Mouse (Mus musculus) forebrain, embryonic 13.5 days (tissue): Measurements from ENCODE around the gene Rela. TPM values are rescaled to one million over a fixed set of nuclear protein-coding genes. Genes with fewer than 3 reads are reported as not detected.
A peak's percentile ranks its signal among the peaks of the same experiment; 100 is the strongest.

Experiments used
- ATAC-seq: fragments of 200-750 bp; cut with Nextera tagmentation; 2 replicates; pipeline ENCODE4 v1.8.0; 2017
- H3K27ac ChIP-seq: fragments of 300-500 bp; sonication (generic); 2 replicates; pipeline ENCODE4 v1.5.1; 2015; ENCODE audit warnings: inconsistent platforms, mild to moderate bottlenecking, moderate library complexity
- H3K27me3 ChIP-seq: fragments of 300-500 bp; sonication (generic); 2 replicates; pipeline ENCODE4 v1.6.1; 2015; ENCODE audit warnings: mild to moderate bottlenecking, inconsistent platforms
- H3K36me3 ChIP-seq: fragments of 300-500 bp; sonication (generic); 2 replicates; pipeline ENCODE4 v1.6.1; 2015; ENCODE audit warnings: mild to moderate bottlenecking, inconsistent platforms; ENCODE audit not compliant: poor library complexity, severe bottlenecking
- H3K4me1 ChIP-seq: fragments of 300-500 bp; sonication (generic); 2 replicates; pipeline ENCODE4 v1.6.1; 2015; ENCODE audit warnings: inconsistent platforms
- H3K4me2 ChIP-seq: fragments of 300-500 bp; sonication (generic); 2 replicates; pipeline ENCODE4 v1.6.1; 2015; ENCODE audit warnings: inconsistent platforms, mild to moderate bottlenecking, moderate library complexity
- H3K4me3 ChIP-seq: fragments of 300-500 bp; sonication (generic); 2 replicates; pipeline ENCODE4 v1.5.1; 2015; ENCODE audit warnings: mild to moderate bottlenecking, inconsistent platforms
- H3K9ac ChIP-seq: fragments of 300-500 bp; sonication (generic); 2 replicates; pipeline ENCODE4 v1.6.1; 2015; ENCODE audit warnings: mild to moderate bottlenecking, inconsistent platforms
- H3K9me3 ChIP-seq: fragments of 300-500 bp; sonication (generic); replicated peaks from 2 replicates; pipeline ENCODE4 v1.6.1; 2016; ENCODE audit warnings: inconsistent platforms
- WGBS: fragments of 180-500 bp; shearing (Covaris S2); methylation state at CpG from one replicate; pipeline ENCODE4 v1.1.7; 2015; 5-methylcytosine and 5-hydroxymethylcytosine counted together
- polyA plus RNA-seq: library from polyadenylated mRNA; unstranded; fragments of >200 nt; fragmentation: Nextera tagmentation; extraction: Ambion mirVana; gene quantifications from 2 replicates; pipeline ENCODE4 v1.2.1, GENCODE M21; 2015

Rela gene
- polyA plus RNA-seq, result 33.4 and 34.4 TPM in 2 replicates

DNA sequence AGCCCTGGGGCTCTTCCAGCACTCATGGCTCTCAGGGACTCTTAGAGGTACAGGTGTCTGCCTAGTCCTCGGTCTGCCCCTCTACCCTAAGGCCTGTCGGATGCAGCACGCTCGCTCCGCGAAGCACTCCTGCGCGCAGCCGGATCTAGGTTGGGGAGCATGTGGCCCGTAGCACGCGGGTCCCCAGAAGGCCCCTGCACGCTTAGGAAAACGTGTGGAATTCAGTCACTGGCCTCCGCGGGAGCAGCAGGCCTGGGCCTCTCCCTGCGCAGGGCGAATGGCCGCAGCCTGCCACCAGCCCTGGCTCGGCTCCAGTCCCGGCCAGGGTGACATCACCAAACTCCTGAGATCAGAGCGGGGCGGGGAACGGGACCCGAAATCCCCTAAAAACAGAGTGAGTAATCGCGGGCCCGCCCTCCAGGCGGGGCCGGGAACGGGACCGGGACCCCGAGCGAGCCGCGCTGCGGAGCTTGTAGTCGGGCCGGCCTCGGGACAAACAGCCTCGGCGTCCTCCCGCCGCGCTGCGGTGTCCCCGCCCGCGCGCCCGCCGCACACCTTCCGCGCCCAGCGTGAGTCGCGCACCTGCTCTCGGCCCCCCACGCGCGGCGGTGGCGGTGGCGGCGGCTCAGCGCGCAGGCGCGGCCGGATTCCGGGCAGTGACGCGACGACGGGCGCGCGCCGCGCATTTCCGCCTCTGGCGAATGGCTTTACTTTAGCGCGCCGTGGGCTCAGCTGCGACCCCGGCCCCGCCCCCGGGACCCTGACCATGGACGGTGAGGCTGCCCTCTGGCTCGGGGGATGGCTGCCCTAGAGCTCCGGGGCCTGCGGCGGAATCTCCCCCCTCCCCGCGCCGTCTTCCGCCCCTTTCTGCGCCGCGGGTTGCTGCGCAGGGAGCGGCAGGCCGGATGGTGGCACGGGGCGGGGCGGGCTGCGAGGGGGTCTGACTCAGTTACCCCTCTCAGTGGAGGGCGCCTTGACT, at the start of gene Rela:
Gene Rela, plus strand, starts transcription at position 415 of the 979 bp plus-strand sequence.
- no peaks in the 10 kb centered on the region for H3K9me3 ChIP-seq
- H3K4me3 ChIP-seq, result peak within 1 kb of the TSS; percentile 81
- H3K4me1 ChIP-seq, result peaks cover 26% of the 10 kb centered on the region
- H3K27ac ChIP-seq, result peak within 1 kb of the TSS; percentile 92
- no peaks in the 10 kb centered on the region for H3K27me3 ChIP-seq
- peak; percentile 88 for ATAC-seq
- peak within 1 kb of the TSS; percentile 84 for H3K4me2 ChIP-seq
- under 1% methylated on average over 106 of the region's 109 CpGs for WGBS
- peaks cover 38% of the 10 kb centered on the region for H3K36me3 ChIP-seq
- H3K9ac ChIP-seq, result peak within 1 kb of the TSS; percentile 81

DNA sequence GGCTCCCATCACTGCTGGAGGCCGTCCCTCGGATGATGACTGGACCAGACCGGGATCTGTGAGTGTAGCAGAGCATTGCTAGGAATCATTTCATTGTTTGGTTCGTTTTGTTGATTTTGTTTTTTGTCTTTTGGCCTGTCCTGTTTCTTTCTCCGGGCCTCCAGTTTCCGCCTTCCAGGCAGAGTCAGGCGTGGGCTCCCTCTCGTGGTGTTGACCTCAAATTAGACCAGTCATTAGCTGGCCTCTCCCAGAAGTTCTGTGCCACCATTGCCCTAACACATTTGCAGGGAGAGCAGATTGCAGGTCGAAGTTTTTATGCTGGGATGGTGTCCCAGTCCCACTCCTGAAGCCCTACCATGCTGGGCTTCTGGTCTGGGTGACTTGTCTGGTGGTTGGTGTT, 48.1 kb upstream of the Rela start:
- Histone ChIP-seq H3K4me3 (no peak overlapping the region), H3K9ac (0 out of 2 replicates have a peak overlapping the region, but pooled peaks have one; percentile 13), H3K27me3 (no peaks in the 10 kb centered on the region), H3K4me2 (no peak overlapping the region), H3K27ac (no peak overlapping the region), H3K36me3 (no peaks in the 10 kb centered on the region), H3K9me3 (no peaks in the 10 kb centered on the region), H3K4me1 (no peaks in the 10 kb centered on the region)
- no peak for ATAC-seq
- WGBS, result 85% methylated on average over 9 of the region's 9 CpGs

DNA sequence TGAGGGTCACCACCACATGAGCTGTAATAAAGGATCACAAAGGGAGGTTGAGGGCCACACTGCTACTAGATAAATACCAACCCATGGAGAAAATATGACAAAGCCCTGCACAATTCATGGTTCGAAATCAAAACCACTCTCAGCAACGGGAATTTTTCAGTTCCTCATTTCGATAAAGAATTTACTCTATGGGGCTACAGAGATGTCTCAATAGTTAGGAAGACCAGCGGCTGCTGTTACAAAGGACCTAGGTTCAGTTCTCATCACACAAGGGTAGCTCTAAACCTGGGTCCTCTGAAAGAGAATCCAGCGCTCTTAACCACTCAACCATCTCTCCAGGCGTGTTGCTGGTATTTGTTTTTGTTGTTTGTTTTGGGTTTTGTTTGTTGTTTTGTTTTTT, 45.4 kb upstream of the Rela start:
- Histone ChIP-seq H3K4me1 (no peaks in the 10 kb centered on the region), H3K9ac (no peak overlapping the region), H3K36me3 (no peaks in the 10 kb centered on the region), H3K4me3 (no peak overlapping the region), H3K27ac (no peak overlapping the region), H3K27me3 (0 out of 2 replicates have a peak, but pooled peaks cover 4% of the 10 kb centered on the region), H3K9me3 (no peaks in the 10 kb centered on the region), H3K4me2 (no peak overlapping the region)
- ATAC-seq, result no peak
- 93% methylated on average over 6 of the region's 6 CpGs for WGBS

DNA sequence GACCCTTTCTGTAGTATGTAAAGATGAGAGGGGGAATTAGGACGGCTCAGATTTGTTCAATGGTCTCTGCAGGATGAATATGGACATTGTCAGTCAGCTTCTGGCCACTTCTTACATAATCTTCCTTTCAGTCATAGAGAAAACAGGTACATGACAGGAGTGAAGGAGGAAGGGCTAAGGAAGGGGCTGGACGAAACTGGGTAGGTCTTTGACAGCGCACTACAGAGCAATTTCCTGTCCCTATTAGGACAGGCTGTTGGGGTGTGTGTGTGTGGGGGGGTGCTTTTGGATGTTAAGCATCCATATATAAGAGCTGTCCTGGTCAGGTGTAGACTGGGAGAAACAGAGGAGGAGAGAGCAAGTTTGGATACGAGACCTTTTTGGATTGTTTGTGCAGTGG, 38.1 kb upstream of the Rela start:
- peaks cover 15% of the 10 kb centered on the region for H3K36me3 ChIP-seq
- no peak overlapping the region for H3K9ac ChIP-seq
- H3K9me3 ChIP-seq, result no peaks in the 10 kb centered on the region
- 73% methylated on average over 4 of the region's 4 CpGs for WGBS
- H3K4me3 ChIP-seq, result no peak overlapping the region
- H3K4me2 ChIP-seq, result no peak overlapping the region
- no peak overlapping the region for H3K27ac ChIP-seq
- H3K4me1 ChIP-seq, result peaks cover 19% of the 10 kb centered on the region
- no peak for ATAC-seq
- H3K27me3 ChIP-seq, result 0 out of 2 replicates have a peak, but pooled peaks cover 4% of the 10 kb centered on the region

DNA sequence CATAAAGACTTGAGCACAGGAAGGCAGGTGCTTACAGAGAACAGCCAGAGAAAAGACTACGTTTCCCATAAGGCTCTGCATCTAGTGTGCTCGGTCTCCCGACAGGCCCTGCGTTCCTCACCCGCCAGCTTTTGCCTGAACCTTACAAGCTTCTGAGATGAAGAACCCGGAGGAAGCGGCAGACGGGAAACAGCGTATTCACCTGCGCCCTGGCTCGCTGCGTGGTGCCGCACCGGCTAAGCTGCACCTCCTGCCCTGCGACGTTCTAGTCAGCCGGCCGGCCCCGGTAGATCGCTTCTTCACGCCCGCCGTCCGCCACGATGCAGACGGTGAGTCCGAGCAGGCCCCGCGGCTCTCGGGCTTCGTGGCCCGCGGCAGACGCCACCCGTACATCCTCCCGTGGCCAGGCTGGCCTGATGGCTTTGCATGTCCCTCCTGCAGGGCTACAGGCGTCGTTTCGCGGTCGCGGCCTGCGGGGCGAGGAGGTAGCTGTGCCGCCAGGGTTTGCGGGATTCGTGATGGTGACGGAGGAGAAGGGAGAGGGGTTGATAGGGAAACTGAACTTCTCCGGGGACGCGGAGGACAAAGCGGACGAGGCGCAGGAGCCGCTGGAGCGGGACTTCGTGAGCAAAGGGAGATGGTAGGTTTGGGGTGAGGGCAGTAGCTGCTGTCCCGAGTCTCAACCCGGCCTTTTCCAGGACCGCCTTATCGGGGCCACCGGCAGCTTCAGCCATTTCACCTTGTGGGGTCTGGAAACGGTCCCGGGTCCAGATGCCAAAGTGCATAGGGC, 35.3 kb upstream of the Rela start, which contains the start of gene Rnaseh2c:
Gene Rnaseh2c, plus strand, starts transcription at position 122 of the 790 bp plus-strand sequence.
- Histone ChIP-seq H3K36me3 (peaks cover 42% of the 10 kb centered on the region), H3K27me3 (no peaks in the 10 kb centered on the region), H3K9me3 (no peaks in the 10 kb centered on the region), H3K27ac (peak within 1 kb of the TSS; percentile 87), H3K9ac (peak within 1 kb of the TSS; percentile 96), H3K4me1 (peaks cover 23% of the 10 kb centered on the region), H3K4me2 (peak within 1 kb of the TSS; percentile 92), H3K4me3 (peak within 1 kb of the TSS; percentile 89)
- ATAC-seq, result peak; percentile 93
- WGBS, result under 1% methylated on average over 64 of the region's 64 CpGs

DNA sequence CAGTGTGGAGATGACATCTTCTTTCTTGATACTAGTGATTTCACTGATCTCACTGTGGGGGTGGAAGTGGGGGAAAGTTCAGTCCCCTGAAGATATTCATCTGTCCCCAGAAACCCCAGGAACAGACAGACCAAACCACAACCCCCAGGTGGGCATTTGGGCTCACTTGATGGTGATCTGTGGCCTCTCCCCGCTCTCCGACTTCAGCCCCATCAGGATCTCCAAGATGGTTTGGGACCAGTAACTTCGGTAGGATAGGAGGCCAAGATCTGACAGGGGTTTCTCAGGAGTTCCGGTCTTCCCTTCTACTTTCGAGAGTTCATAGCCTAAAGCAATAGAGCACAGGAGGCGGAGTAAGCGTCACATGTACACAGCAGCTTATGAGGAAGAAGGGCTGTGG, 33.6 kb upstream of the Rela start:
- Histone ChIP-seq H3K4me1 (peaks cover 30% of the 10 kb centered on the region), H3K9me3 (no peaks in the 10 kb centered on the region), H3K4me2 (peak overlapping the region; percentile 92; the same call in 1 of the 2 replicates), H3K36me3 (peaks cover 60% of the 10 kb centered on the region), H3K27ac (no peak overlapping the region), H3K9ac (no peak overlapping the region), H3K4me3 (no peak overlapping the region), H3K27me3 (no peaks in the 10 kb centered on the region)
- ATAC-seq, result no peak
- 88% methylated on average over 7 of the region's 7 CpGs for WGBS

DNA sequence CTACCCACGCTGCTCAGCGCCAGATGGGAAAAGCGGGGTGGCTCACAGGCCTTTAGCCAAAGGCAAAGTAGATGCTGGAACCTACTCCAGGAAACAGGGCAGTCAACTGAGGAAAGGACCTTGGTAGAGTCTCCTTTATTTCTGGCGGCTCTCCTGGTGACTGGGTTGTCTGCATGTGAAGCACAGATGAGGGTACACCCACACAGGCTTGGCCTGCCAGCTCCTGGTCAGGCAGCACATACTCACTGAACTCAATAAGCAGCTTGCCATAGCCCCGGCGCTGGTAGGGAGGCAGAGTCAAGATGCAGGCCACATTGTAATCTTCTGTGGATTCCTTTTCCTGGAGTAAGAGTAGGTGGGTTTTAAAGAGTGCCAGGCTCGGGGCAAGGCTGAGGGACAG, 32.2 kb upstream of the Rela start:
- peaks cover 63% of the 10 kb centered on the region for H3K36me3 ChIP-seq

DNA sequence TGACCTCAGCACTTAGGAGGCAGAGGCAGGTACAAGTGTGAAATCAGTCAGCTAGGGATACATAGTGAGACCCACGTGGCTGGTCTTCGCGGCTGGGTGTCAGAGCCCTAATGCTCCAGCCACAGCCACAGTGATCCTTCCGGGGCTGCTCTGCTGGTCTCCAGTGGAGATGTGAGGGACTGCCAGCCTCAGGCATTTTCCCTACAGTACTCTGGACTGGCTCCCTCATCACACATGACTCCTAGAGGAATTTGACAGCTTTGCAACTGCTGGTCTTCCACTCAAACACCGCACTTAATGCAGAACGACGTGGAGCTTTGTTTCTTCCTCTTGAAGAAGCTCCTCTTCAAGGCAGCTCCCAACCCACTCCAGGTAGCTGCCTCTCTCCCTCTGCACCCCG, 31.1 kb upstream of the Rela start:
- Histone ChIP-seq H3K9ac (no peak overlapping the region), H3K27me3 (no peaks in the 10 kb centered on the region), H3K4me2 (no peak overlapping the region), H3K4me1 (peaks cover 45% of the 10 kb centered on the region), H3K9me3 (no peaks in the 10 kb centered on the region), H3K36me3 (peaks cover 63% of the 10 kb centered on the region), H3K27ac (no peak overlapping the region), H3K4me3 (no peak overlapping the region)
- no peak for ATAC-seq
- 91% methylated on average over 8 of the region's 8 CpGs for WGBS

More for the DNA sequence above, 32.2 kb upstream of the Rela start:
- H3K9me3 ChIP-seq, result no peaks in the 10 kb centered on the region
- H3K27ac ChIP-seq, result no peak overlapping the region
- no peak overlapping the region for H3K4me3 ChIP-seq
- ATAC-seq, result no peak
- no peaks in the 10 kb centered on the region for H3K27me3 ChIP-seq
- WGBS, result 94% methylated on average over 7 of the region's 7 CpGs
- H3K9ac ChIP-seq, result no peak overlapping the region
- H3K4me2 ChIP-seq, result no peak overlapping the region
- H3K4me1 ChIP-seq, result peaks cover 37% of the 10 kb centered on the region

DNA sequence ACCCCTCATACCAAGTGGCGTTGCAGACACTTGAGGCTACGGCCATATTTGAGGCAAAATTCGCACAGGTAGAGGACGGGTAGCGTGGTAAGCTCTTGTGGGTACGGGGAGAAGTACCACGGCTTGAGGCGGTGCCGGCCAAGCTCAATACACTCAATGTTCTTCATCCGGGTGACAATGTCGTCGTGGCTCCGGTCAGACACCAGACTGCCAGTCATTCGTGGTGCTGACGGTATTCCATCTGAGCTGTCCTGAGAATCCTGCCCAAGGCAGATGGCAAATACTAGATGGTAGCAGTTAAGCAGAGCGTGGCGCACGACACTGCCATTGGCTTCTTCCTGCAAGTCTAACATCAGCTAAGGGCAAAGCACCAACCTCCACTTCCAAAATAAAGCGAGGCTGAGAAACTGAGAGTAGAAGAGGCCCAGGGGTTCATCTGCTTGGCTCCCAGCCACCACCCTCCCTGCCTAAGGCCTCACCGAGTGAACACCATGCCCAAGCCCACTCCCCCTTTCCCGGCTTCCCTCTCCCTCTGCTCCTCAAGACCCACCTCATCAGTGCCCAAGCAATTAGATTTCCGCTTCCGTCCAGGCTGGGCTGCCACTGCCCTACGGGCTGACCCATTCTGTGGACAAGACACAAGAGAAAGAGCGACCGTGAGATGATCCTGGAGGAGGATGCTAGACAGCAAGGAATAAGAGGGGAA, 29.4 kb upstream of the Rela start:
- no peaks in the 10 kb centered on the region for H3K9me3 ChIP-seq
- WGBS, result 93% methylated on average over 26 of the region's 26 CpGs
- no peaks in the 10 kb centered on the region for H3K27me3 ChIP-seq
- ATAC-seq, result no peak
- H3K27ac ChIP-seq, result no peak overlapping the region
- no peak overlapping the region for H3K4me3 ChIP-seq
- H3K9ac ChIP-seq, result no peak overlapping the region
- H3K4me2 ChIP-seq, result no peak overlapping the region
- peaks cover 61% of the 10 kb centered on the region for H3K36me3 ChIP-seq
- H3K4me1 ChIP-seq, result peaks cover 40% of the 10 kb centered on the region

DNA sequence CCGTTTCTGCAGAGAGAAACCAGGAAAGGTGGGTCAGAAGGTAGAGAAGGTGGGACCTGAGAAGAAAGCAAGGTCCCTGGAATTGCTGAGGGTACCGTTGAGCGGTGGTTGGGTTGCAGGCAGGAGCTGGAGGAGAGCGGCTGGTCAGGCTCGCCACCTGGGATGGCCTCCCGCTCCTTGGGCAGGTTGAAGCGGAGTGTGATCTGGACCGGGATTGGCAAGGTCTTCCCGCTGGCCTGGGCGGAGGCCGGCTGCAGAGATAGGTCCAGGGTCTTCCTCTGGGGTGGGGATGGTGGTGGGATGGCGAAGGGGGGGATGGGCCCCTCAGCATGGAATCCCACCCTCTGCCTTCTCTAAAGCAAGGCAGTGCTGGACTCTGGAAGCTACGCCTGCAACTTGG, 28.6 kb upstream of the Rela start:
- H3K9me3 ChIP-seq, result no peaks in the 10 kb centered on the region
- peak overlapping the region; percentile 67 for H3K4me2 ChIP-seq
- peaks cover 32% of the 10 kb centered on the region for H3K4me1 ChIP-seq
- H3K4me3 ChIP-seq, result peak overlapping the region; percentile 63
- H3K27ac ChIP-seq, result peak overlapping the region; percentile 98
- 94% methylated on average over 13 of the region's 13 CpGs for WGBS
- H3K36me3 ChIP-seq, result peaks cover 53% of the 10 kb centered on the region
- no peak for ATAC-seq
- H3K27me3 ChIP-seq, result no peaks in the 10 kb centered on the region
- H3K9ac ChIP-seq, result peak overlapping the region; percentile 75

DNA sequence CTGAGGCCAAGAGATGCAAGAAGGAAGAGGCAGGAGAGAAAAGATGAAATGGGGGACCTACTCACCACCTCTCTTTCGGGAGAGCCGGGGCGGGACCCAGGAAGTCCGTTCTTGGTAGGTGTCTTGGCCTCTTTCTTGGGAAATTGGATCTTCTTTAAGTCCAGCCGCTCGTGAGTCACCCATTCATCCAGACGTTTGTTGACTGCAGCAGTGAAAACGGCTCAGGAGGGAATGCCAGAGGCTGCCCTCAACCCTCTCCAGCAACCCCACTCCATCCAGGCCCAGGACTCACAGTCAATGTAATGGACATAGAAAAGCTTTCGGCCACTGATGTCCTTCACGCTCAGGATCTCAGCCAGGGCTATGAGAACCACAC, 28.1 kb upstream of the Rela start:
- Histone ChIP-seq H3K9ac (peak overlapping the region; percentile 75), H3K27ac (peak overlapping the region; percentile 98), H3K4me1 (peaks cover 28% of the 10 kb centered on the region), H3K4me3 (peak overlapping the region; percentile 63), H3K36me3 (peaks cover 48% of the 10 kb centered on the region), H3K9me3 (no peaks in the 10 kb centered on the region), H3K4me2 (peak overlapping the region; percentile 67), H3K27me3 (no peaks in the 10 kb centered on the region)
- WGBS, result 63% methylated on average over 10 of the region's 10 CpGs
- ATAC-seq, result no peak
